Mouse (Mus musculus) R1 (cell line): ENCODE results near the gene Gstk1.

Experiments used
- DNase-seq: peaks from one replicate; pipeline ENCODE4 v3.0.0-alpha.2; 2018; ENCODE audit warnings: low read depth, low spot score

The Gstk1 gene

DNA sequence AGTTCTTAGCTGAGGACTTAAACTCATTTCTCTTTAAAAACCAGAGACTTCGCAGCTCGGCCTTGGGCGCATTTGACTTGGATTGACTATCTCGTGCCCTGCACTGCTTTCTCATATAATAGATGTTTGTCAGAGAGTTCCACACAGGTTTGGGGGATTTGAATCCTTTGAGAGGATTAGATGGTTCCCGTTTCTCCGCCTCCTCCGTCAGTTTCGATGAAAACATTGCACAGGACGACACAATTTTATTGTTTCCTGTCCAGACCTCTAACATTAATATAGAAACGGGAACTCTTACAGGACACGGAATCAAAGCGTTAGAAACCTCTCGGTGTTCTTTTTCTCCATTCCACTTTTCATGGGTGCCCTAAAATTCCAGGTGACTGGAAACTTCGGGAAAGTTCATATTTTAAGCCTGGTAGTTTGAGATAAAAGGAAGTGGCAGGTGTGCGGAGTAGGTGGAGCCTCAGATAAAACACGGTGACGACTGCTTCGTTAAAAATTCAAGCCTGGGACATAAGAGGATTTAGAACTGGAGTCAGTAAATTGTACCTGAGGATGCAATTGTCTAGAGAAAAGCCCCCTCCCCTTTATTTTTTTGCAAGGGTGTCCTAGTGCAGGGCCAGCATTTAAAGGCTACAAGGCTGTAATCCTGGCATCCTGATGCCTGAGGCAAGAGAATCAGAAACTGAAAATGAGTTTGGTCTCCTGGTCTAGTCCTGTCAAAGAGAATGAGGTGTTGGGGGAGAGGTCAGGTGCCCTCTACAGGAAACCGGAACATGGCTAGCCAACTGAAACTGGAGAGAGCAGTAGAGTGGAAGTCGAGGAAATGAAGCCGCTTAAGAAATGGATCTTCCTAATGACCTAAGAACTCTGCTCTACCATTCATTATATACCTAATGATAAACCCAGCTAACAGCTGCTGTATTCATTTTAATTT lies 19.9 kb downstream of the Gstk1 start:
- peak; percentile 26 for DNase-seq

DNA sequence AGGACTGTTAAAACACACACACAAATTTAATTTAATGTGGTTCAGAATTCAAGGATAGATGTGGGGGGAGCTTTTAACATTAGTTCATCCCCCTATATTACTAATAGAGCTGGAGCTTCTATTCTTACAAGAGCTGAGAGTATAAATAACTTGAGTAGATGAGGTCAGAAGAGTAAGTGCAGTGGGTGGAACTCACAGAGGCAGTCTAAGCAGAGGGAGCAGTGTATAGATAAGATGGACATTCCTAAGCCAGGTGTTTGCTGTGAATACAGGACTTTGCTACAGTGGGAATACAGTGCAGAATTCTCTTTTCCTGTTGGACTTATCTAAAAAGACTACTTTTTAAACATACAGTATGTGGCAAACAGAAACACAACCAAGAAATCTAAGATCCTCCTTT lies 25.1 kb downstream of the Gstk1 start:
- no peak for DNase-seq

DNA sequence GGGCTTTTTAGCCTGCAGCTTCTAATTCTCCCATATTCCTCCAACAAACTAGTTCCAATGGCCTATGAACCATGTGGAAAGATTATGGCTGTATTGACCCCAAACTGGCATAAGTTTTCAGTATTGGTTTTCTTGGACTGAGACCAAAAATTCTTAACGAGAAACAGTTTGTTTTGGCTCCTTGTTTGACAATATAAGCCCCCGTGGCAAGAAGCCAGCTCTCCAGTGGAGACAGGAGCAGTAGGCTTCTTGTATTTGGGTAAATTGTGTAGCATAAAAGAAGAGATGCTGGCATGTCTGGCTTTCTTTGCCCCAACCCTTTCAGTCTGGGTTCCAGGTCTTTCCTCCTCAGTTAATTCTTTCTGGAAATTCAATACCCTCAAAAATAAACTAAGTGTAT lies 30.4 kb downstream of the Gstk1 start:
- DNase-seq, result no peak

DNA sequence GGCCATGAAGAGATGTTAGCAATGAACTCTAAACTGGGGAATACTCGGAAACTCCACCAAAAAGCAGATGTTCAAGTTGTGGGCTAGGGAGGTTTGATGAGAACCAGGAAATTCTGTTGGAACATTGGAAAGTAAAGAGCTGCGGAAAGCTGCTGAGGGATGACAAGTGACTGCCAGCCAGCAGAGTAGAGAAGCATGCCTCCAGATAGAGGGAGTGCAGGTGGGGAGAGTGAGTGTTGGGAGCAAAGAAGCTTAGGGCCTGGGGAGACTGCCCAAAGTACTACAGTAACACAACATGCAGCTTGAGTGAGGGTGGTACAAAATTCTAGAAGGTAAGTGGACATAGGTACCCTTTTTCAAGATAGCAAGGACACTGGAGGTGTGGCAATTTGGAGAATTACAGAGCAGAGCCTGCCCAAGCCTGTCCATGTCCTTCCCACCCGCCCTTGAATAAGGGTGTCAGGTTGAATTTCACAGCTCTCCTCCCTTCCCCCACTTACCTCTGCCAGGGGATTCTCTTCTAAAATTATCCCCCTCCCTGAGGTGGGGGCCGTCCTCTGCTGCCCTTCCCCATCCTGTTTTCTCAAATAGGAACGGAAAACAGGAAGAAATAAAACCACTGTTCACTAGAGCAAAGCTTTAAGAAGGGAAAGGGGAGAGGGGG lies 37.3 kb downstream of the Gstk1 start:
- DNase-seq, result no peak

DNA sequence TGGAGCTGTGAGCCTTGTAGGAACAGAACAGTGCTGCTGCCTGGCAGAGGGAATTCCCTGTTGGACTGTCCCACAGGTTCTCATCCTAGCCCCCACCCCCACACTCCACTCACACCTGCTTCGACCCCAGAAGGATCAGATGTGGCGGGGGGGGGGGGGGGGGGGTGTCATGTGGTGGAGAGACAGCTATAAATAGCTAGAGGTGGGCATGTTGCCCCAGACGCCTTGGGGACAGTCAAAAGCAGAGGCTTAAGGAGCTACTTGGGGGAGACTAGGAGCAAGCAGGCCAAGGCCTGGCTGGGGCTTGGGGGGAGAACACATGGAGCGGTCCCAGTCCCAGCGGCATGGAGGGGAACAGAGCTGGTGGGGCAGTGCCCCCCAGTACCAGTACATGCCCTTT lies 40.7 kb downstream of the Gstk1 start, which contains the start of gene Clcn1:
Gene Clcn1 (plus strand): TSS at position 238 of the 400 bp plus-strand sequence.
- DNase-seq, result no peak

DNA sequence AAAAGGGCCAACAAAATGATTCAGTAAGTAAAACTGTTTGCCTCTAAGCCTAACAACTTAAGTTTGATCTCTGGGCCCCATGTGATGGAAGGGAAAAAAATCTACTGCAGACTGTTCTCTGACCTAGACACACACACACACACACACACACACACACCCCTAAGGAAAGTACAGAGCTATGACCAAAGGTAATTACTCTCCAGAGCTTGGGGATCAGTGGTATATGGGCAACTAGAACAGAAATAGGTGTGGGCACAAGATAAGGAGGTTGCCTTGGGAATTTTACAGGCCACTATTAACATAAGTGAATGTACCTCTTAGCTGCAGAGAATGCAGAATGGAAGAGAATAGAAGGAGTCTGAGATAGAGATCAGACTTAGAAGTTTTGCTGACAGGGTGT lies 41.8 kb downstream of the Gstk1 start:
- no peak for DNase-seq

DNA sequence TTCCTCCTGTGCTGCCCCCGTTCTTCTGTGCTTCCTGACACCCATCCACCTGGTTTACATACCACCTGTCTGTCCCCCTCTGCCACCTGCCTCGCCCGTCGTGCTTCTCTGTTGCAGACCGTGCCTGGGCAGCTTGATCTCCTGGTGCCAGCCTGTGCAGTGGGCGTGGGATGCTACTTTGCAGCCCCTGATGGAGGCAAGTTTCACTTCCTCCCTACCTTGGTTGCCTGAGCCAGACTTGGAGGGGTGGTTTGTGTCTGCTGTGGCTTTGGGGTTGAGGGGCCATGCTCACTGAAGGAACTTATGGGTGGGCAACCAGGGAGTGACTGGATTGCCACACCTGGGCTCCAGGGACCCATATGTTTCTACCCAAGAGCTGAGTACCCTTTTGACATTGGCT lies 47.6 kb downstream of the Gstk1 start:
- no peak for DNase-seq

DNA sequence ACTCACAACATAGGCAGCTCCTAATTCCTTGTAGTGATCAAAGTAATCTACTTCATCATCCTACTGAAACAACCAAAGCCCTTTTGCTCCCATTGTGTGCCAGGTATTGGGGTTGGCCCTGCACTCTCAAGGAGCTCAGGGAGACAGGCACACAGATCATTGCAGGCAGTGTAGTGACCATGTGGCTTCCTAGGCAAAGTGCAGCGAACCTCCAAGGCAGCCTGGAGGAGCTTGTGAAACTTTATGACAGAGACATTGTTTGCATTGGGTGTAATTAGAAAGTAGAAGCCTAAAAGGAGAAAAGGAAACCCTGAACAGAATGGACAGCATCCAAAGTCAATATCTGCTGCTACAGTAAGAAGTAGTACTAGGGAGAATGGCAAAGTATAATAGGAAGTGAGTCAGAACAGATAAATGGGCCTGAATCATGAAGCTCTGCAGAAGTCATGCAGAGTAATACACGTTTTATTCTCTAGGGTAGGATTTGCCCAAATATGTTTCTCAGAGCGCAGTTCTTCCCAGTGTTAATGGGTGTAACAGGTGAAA lies 49.9 kb downstream of the Gstk1 start:
- DNase-seq, result no peak

DNA sequence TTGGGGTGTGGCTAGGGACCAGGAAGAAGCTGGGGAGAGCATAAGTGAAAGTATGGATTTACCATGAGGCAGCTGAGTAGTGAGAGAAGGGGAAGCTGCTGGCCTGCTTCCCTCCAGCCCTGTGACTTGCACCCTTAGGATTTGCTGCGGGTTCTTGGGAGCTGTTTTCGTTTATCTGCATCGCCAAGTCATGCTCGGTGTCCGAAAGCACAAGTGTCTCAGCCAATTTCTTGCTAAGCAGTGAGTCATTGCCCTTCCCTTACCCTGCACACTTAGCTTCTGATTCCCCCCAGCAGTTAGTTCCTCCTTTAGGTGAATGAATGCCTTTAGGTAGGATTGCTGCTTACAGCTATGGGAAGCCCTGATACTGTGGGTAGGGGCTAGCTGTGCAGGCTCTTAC lies 53.6 kb downstream of the Gstk1 start:
- DNase-seq, result no peak
